Mouse (Mus musculus) right cerebral cortex, postnatal 10 days (tissue): ENCODE data around the gene Olfr983.
A peak's percentile ranks its signal among the peaks of the same experiment; 100 is the strongest.

Source experiments
- DNase-seq, 2 experiments: peaks; one replicate each; pipeline ENCODE4 v3.0.0; 2021; ENCODE audit warnings: low spot score in 2 of 2

Olfr983 gene

DNA sequence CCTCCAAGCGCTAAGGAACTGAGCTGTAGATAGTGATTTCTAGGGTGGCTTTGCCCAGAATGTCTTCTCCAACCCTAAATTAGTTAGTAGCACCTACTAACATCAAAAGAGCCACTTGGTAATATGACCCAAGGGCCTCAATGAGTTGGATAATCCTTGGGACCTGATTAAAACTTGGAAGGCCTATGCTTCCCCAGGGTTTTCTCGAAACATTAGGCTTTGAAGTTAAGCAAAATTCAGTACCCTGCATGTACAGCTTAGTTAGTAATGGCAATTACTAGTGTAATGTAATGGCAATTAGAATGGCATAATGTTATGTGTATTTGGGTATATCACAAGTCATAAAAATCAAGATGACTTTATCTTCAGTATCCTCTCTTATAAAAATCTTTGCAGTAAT is at the start of gene Olfr983:
Gene Olfr983 (minus strand): TSS at position 101 of the 400 bp plus-strand sequence.
- no peak for DNase-seq

DNA sequence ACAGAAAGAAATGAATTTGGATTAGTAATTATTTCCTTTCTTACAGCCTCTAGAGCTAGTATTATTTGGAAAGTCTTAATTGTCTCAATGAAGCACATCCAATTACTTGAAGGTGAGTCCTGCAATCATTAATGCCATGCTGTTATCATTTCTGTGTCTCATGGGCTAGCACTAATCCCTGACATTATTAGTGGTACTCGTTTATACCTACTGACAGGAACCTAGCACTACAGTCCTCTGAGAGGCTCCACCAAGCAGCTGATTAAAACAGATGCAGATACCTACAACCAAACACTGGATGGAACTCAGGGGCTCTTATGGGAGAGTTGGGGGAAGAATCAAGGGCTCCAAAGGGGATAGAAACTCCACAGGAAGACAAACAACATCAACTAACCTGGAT is 48.1 kb upstream of the Olfr983 start:
- no peak for DNase-seq

DNA sequence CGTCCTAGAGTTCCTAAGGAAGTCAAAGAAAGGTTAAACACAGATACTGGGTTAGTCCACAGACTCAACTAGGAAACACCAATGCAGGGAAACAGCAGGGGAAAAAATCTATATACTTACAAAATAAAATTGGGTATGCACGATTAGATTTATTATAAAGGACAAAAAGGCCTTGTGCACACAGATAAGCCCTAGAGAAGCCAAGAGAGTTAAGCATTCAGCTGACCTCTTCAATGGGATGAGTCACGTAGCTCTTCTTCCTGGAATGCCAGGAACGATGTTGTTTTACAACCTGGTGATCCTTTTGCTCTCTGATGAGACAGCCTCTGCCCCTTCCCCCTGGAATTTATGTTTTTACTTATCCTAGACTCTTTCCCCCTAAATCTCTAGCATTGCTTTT is 46.1 kb upstream of the Olfr983 start:
- no peak for DNase-seq

DNA sequence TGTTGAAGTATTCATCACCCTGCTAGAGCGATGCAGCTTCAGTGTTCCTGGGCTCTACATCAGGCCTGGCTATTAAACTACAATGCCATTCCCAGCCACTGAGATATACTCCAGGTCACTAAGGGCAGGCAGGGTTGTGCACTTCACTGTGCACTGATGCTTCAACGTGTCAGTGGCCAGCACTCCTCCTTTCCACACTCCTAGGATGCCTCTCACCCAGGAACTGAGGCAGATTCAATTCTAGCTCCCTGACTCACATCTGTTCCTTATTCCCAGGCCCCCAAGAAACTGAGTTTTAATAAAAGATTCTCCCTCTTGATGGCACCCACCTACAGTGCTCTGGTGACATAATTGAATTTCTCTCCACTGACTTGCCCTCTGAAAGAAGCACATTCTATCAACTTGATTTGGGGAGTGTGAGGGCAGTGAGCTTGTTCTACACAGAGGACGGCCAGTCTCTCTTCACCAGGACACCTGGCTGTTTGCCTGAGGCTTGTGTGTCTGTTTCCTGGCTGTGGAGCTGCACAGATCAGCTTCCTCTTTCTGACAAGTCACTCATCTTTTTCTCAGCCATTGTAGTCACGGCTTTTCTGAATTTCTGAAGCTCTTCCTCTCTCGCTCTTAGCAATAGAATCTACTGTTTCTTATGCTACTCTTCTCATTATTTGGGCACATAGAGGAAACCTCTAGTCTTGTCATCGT is 43.7 kb upstream of the Olfr983 start:
- no peak for DNase-seq

DNA sequence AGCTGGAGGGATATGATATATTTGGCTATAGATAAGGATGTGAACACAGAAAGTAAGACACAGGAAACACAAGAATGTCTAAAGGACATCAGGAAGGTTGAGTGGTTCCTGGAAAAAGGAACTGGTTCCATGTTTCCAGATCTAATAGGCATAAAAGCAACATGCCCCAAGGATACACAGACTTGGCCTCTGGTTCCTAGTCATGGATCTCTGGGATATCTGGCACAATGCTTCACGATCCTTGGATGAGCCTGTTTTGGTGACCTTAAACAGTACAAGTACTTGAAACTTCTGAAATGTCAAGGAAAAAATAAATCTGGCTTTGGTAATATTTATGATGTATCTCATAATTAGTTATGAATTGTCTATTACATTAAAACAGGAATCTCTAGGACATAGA is 37.2 kb upstream of the Olfr983 start:
- no peak for DNase-seq

DNA sequence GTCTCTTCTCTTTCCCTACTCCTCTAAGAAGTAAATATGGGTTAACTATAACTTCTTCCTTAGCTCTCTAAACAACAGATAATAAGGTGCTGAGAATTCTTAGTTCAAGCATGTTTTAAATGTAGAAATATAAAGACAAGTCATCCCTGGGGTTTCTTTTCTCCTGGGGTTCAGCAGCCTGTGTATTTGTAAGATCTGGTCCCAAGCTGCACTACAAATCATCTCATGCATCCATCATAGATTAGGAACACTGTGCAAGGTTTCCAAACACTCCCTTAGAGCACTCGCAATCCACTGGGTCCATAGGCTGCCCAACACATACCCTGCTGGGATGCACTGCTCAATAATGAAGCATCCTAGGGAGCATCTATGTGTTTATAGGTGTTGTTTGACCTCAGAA is 36.7 kb upstream of the Olfr983 start, which contains the start of gene Olfr985:
Gene Olfr985 (minus strand): TSS at position 101 of the 400 bp plus-strand sequence.
- DNase-seq: no peak

DNA sequence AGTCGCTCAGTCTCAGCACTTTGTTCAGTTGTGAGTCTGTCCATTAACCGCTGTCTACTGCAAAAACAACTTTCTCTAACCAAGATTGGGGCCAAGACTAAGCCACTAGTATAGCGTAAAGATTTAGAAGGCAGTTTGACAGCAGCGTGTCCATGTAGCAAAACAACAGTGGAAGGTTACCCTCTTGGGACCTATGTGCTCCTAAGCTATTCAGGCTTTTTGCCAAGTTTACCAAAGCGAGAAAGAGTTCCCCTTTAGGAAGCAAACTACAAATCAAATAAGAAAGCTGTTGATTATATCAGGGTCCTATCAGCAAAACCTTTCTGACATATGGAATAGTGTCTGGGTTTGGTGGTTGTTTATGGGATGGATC is 23.9 kb upstream of the Olfr983 start:
- DNase-seq: no peak

DNA sequence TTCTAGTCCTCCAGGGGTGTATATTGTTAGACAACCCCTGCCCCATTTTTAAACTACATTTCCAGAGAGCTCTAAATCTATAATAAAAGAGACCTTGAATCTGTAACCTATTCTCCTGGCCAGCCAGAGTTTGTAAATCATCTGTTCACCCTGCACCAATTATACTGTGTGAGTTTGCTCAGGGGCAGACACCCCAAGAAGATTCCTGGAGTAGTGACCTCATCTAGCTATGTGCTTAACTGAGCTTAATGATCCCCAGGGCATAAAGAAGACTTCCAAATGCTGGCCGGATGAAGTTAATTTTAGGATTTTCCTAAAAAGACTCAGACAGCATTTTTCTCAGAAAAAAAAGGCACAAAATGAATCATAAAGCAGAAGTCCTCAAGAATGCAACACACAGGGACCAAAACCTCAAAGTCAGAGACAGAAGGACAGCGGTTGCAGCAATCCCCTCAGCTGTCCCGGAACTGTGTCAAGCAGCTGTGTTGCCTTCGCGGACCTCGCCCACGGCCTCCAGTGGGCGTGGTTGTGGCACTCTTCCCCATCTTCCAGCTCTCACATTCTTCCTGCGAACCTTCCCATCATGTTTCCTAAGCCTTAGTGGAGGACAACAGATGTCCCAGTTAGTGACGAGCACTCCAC is 23.4 kb upstream of the Olfr983 start:
- DNase-seq: peak; percentile 26 to 31

DNA sequence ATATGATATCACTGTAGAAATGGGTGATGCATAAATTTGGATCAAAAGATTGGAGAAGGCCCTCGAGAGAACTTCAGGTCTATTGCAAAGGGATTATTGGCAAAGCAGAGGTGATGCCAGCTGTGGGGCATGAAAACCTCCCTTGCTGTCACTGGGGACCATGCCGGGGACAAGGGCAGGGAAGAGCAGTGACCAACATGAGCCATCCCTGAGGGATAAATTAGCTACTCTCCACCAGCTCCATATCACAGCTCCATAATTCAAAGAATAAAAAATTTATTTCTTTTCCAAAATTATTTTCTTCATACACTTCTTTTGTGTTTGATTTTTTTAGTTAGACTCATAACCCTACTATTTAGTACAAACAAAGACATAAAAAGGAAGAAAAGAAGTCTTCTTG is 20.7 kb upstream of the Olfr983 start, which contains the start of gene Olfr984:
Gene Olfr984 (minus strand): TSS at position 101 of the 400 bp plus-strand sequence.
- no peak for DNase-seq

DNA sequence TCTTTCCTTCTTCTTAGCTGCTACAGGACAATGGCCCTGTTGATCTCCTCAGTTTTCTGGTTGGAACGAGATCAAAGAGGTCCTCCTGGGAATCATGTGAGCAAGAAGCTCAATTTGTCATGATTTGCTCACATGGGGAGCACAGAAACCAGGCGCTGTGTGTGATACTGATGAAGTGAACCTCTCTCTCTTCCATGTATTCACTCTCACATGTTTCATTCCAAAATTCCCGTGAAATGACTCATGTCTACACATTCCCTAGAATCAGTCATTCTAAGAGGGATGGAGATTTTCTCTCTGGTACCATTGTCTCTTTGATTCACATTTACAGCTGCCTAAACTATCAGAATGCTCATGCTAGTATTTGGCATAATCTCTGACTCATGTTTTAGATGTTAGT is 1.4 kb upstream of the Olfr983 start:
- DNase-seq: no peak

DNA sequence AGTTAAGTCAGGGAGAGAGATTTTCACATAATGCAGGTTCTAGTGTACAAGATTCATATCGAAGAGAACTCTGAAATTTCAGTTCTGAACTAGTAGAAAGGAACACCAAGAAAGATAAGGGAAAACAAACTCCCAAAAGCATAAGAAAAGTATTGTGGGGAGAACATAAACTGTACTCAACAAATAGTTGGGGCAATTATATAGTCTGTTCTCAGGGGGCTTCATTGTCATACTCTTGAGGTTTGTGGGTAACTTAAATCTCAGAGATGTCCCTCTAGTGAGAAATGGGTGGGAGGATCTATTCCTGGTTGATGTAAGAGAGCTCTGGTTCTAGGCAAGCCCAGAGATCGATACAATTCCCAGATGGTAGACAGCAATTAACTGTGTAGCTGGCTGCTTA is 19.9 kb downstream of the Olfr983 start, which contains the start of gene Olfr982:
Gene Olfr982 (plus strand): TSS at position 301 of the 400 bp plus-strand sequence.
- DNase-seq: no peak

DNA sequence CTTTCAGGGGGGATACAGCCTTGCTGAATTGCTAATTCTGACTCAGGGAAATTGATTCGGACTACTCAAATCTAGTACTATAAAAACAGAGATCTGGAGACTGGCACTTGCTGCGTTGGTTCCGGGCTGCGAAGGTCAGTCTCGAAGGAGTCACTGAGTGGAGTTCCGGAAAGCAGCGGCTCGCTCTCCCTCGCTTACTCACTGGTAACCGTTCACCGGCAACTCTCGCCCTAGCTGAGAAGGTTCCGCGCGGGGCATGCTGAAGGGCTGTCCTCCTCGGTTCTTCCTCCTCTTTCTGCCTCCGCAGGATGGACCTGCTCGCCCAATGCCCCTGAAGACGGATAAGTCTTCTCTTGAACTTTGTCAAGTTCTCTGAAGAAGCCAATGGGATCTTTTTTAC is 43.3 kb downstream of the Olfr983 start:
- DNase-seq: no peak
